Mouse (Mus musculus) hindbrain, embryonic 13.5 days (tissue): ENCODE results near the gene Haus5. TPM values are rescaled to one million over a fixed set of nuclear protein-coding genes. Genes with fewer than 3 reads are reported as not detected.

Experiments
- ATAC-seq: fragments of 200-750 bp; cut with Nextera tagmentation; 2 replicates; pipeline ENCODE4 v1.8.0; 2017; ENCODE audit warnings: moderate TSS enrichment; ENCODE audit not compliant: low FRiP score
- H3K27ac ChIP-seq: fragments of 300-500 bp; sonication (generic); 2 replicates; pipeline ENCODE4 v1.5.1; 2015; ENCODE audit warnings: inconsistent platforms, mild to moderate bottlenecking, moderate library complexity
- H3K27me3 ChIP-seq: fragments of 300-500 bp; sonication (generic); 2 replicates; pipeline ENCODE4 v1.6.1; 2015; ENCODE audit warnings: mild to moderate bottlenecking, inconsistent platforms
- H3K36me3 ChIP-seq: fragments of 300-500 bp; sonication (generic); 2 replicates; pipeline ENCODE4 v1.6.1; 2015; ENCODE audit warnings: mild to moderate bottlenecking, inconsistent platforms
- H3K4me1 ChIP-seq: fragments of 300-500 bp; sonication (generic); replicated peaks from 2 replicates; pipeline ENCODE4 v1.6.1; 2015; ENCODE audit warnings: inconsistent platforms
- H3K4me2 ChIP-seq: fragments of 300-500 bp; sonication (generic); 2 replicates; pipeline ENCODE4 v1.6.1; 2015; ENCODE audit warnings: inconsistent platforms, mild to moderate bottlenecking, moderate library complexity
- H3K4me3 ChIP-seq: fragments of 300-500 bp; sonication (generic); 2 replicates; pipeline ENCODE4 v1.5.1; 2015; ENCODE audit warnings: mild to moderate bottlenecking, inconsistent platforms
- H3K9ac ChIP-seq: fragments of 300-500 bp; sonication (generic); 2 replicates; pipeline ENCODE4 v1.6.1; 2015; ENCODE audit warnings: mild to moderate bottlenecking, inconsistent platforms
- H3K9me3 ChIP-seq: fragments of 300-500 bp; sonication (generic); 2 replicates; pipeline ENCODE4 v1.6.1; 2016; ENCODE audit warnings: inconsistent platforms
- WGBS: fragments of 180-500 bp; shearing (Covaris S2); methylation state at CpG from one replicate; pipeline ENCODE4 v1.1.7; 2015; 5-methylcytosine and 5-hydroxymethylcytosine counted together
- polyA plus RNA-seq: library from polyadenylated mRNA; unstranded; fragments of >200 nt; fragmentation: Nextera tagmentation; extraction: Ambion mirVana; gene quantifications from 2 replicates; pipeline ENCODE4 v1.2.1, GENCODE M21; 2015

Haus5 gene
- polyA plus RNA-seq, 1 experiment from 2014 or later, result 23.2 TPM

DNA sequence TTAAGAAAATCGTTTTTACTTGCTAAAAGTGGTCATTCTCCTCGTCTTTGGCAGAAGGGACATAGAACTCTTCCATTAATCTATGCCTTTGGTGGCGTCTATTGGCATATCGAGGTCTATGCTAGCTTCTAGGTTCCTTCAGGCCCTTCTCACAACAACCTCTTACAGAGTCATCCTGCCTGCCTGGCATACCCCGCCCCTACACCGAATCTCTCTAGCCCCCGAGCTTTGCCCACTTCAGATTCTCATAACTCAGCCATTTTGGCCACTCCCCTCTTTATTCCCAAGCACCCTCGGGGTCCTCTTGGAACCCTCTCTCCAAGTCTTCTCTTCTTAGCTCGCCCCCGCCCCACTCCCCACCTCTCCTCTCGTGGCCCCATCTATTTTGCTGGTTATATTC is 527 bp upstream of the Haus5 start:
- ATAC-seq, result peak; percentile 74
- Histone ChIP-seq H3K4me2 (peak overlapping the region; percentile 78), H3K27ac (peak overlapping the region; percentile 84), H3K9ac (peak overlapping the region; percentile 74), H3K9me3 (no peaks in the 10 kb centered on the region), H3K4me3 (peak overlapping the region; percentile 63), H3K27me3 (peaks cover 4% of the 10 kb centered on the region; the same call in 1 of the 2 replicates), H3K36me3 (peaks cover 14% of the 10 kb centered on the region), H3K4me1 (peaks cover 14% of the 10 kb centered on the region)
- WGBS, result 4% methylated on average over 11 of the region's 11 CpGs

DNA sequence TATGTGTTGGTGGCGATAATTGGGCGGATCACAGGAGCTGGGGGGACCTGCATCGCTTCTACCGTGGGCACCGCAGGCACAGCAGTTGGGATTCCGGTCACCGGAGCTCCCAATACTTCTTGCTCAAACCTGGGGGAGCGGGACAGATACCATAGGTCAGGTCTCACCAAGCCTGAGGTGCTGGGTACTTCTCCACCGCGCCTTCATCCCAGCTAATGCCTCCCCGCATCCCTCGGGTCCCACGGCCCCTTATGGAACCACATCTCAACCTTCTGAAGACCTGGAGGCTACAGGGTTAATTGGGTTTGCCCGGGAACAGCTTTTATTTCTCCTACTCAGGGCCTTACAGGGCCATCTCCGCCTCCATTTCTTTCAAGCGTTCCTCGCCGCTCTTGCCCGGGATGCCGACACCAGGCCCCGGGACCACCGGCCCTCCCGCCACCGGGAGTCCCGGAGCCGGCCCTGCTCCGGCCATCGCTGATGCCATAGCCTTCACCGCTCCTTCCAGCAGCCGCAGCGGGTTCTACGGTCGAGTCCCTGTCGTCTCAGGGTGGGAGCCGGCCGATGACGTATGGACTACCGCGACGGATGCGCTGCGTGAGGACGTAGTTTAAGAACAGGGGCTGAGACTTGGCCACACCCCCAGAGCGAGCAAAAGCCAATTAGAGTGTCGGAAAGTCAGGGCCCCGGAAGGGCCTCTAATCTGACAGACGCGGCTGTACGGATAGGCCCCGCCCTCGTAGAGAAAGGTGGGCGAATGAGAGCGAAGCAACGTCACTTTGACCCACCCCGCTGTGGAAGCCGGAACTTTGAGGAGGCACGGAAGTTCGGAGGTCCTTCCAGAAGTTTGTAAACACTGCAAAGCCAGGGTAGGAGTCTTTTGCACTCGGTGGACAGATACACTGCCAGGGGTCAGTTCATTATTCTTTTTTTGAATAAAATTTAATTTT is 14.9 kb downstream of the Haus5 start, which contains the start of gene Rbm42:
Rbm42 (minus strand) TSS at position 727 of the 950 bp plus-strand sequence.
- WGBS, result 1% methylated on average over 59 of the region's 59 CpGs
- Histone ChIP-seq H3K36me3 (peaks cover 51% of the 10 kb centered on the region), H3K4me2 (peak within 1 kb of the TSS; percentile 92)

DNA sequence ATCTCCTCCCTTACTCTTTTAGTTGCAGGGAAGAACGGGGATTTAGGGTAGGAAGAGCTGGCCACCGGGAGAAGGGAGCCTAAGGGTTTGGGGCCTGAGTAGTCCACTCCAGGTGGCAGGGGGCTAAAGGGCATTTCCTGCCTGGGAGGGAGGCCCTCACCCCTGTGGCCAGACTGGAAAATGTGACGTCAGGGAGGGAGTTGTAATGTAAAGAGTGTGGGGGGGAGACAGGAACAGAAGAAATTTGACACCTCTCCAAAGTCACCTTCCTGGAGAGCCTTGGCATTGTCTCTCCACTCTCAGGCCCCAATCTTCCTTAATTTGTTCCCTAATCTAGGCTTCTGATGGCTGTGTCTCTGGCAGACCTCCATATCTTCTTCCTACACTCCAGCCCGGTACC is 25.7 kb downstream of the Haus5 start:
- H3K9me3 ChIP-seq, result no peaks in the 10 kb centered on the region
- H3K4me1 ChIP-seq, result peaks cover 5% of the 10 kb centered on the region
- H3K27me3 ChIP-seq, result peaks cover 57% of the 10 kb centered on the region
- WGBS, result 21% methylated on average over 4 of the region's 4 CpGs
- H3K27ac ChIP-seq, result no peak overlapping the region
- no peak for ATAC-seq
- H3K4me3 ChIP-seq, result no peak overlapping the region
- peaks cover 44% of the 10 kb centered on the region for H3K36me3 ChIP-seq
- H3K4me2 ChIP-seq, result no peak overlapping the region
- no peak overlapping the region for H3K9ac ChIP-seq

More for the DNA sequence above, 14.9 kb downstream of the Haus5 start, which contains the start of gene Rbm42:
- peaks cover 19% of the 10 kb centered on the region for H3K4me1 ChIP-seq
- H3K4me3 ChIP-seq, result peak within 1 kb of the TSS; percentile 91
- H3K9me3 ChIP-seq, result no peaks in the 10 kb centered on the region
- peak within 1 kb of the TSS; percentile 96 for H3K9ac ChIP-seq
- ATAC-seq, result peak; percentile 99
- no peaks in the 10 kb centered on the region for H3K27me3 ChIP-seq
- H3K27ac ChIP-seq, result peak within 1 kb of the TSS; percentile 85

- H3K27me3 ChIP-seq, result peaks cover 83% of the 10 kb centered on the region
- no peak overlapping the region for H3K4me3 ChIP-seq
- H3K4me2 ChIP-seq, result no peak overlapping the region
- peaks cover 17% of the 10 kb centered on the region for H3K36me3 ChIP-seq
- ATAC-seq, result no peak
- WGBS, result 32% methylated on average over 11 of the region's 11 CpGs
- no peak overlapping the region for H3K9ac ChIP-seq
- H3K9me3 ChIP-seq, result no peaks in the 10 kb centered on the region
- H3K4me1 ChIP-seq, result peaks cover 5% of the 10 kb centered on the region
- no peak overlapping the region for H3K27ac ChIP-seq
Measured at GRCm38 (mm10) chr7:30636395-30636794, 28.4 kb downstream of the Haus5 start.

GRCm38 (mm10) chr7:30635752-30636151 is 29.0 kb downstream of the Haus5 start, which contains the start of gene Etv2:
Gene Etv2 (minus strand): TSS chr7:30635852.
- Histone ChIP-seq H3K4me1 (peaks cover 5% of the 10 kb centered on the region), H3K4me3 (peak within 1 kb of the TSS; percentile 22), H3K4me2 (no peak within 1 kb of the TSS), H3K9ac (no peak within 1 kb of the TSS), H3K36me3 (peaks cover 11% of the 10 kb centered on the region), H3K27ac (no peak within 1 kb of the TSS), H3K9me3 (no peaks in the 10 kb centered on the region), H3K27me3 (peaks cover 89% of the 10 kb centered on the region)
- ATAC-seq, result no peak
- WGBS, result 2% methylated on average over 5 of the region's 5 CpGs

DNA sequence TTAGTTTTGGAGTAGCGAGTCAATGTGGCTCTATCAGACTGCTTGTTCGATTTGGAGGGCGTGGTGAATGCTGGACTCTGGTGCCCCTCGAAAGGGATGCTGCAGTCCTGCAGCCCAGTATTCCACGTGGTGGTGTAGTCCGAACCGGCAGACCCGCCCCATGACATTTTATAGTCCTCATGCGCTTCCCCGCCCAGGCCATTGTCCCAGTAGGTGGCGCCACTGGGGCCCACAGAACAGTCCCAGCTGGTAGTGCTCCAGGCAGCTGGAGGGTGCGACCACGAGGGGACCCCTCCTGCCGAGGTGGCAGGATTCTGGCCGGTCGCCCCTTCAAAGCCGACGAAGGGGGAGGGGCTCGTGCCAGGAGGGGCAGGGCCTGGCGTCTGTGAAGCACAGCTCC is 30.2 kb downstream of the Haus5 start:
- Histone ChIP-seq H3K4me2 (no peak overlapping the region), H3K36me3 (no peaks in the 10 kb centered on the region), H3K9ac (no peak overlapping the region), H3K4me3 (peak overlapping the region; percentile 22), H3K27ac (no peak overlapping the region), H3K27me3 (peaks cover 94% of the 10 kb centered on the region), H3K9me3 (no peaks in the 10 kb centered on the region), H3K4me1 (peaks cover 5% of the 10 kb centered on the region)
- ATAC-seq, result no peak
- under 1% methylated on average over 20 of the region's 20 CpGs for WGBS

GRCm38 (mm10) chr7:30633762-30634412 is 30.9 kb downstream of the Haus5 start:
- no peak for ATAC-seq
- Histone ChIP-seq H3K4me3 (0 out of 2 replicates have a peak overlapping the region, but pooled peaks have one; percentile 1), H3K9me3 (no peaks in the 10 kb centered on the region), H3K27me3 (peaks cover 97% of the 10 kb centered on the region), H3K36me3 (no peaks in the 10 kb centered on the region), H3K9ac (no peak overlapping the region), H3K4me1 (peaks cover 5% of the 10 kb centered on the region), H3K4me2 (no peak overlapping the region), H3K27ac (no peak overlapping the region)
- WGBS, result 6% methylated on average over 27 of the region's 27 CpGs

DNA sequence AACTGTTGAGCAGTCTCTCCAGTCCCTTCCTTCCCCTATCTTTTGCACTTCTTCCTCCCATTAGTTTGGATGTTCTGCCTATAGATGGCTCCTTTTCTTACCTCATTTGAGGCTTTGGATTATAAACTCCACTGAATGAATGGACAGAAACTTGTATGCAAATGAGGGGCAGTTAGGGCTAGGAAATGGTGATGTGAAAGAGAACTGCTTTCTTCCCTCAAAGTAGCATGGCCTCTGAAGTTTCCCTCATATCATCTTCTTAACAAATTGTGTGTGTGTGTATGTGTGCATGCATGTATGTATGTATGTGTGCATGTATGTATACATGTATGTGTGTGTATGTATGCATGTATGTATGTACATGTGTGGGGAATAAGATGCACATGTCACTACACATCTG is 35.8 kb downstream of the Haus5 start:
- H3K27me3 ChIP-seq, result peaks cover 57% of the 10 kb centered on the region
- no peak overlapping the region for H3K4me2 ChIP-seq
- no peaks in the 10 kb centered on the region for H3K9me3 ChIP-seq
- ATAC-seq, result no peak
- H3K27ac ChIP-seq, result no peak overlapping the region
- H3K36me3 ChIP-seq, result peaks cover 5% of the 10 kb centered on the region
- H3K9ac ChIP-seq, result no peak overlapping the region
- H3K4me3 ChIP-seq, result no peak overlapping the region
- H3K4me1 ChIP-seq, result peaks cover 14% of the 10 kb centered on the region

- 86% methylated on average over 5 of the region's 5 CpGs for WGBS
- H3K9ac ChIP-seq, result no peak overlapping the region
- no peaks in the 10 kb centered on the region for H3K9me3 ChIP-seq
- peaks cover 28% of the 10 kb centered on the region for H3K36me3 ChIP-seq
- peaks cover 14% of the 10 kb centered on the region for H3K4me1 ChIP-seq
- H3K27me3 ChIP-seq, result peaks cover 34% of the 10 kb centered on the region
- H3K4me2 ChIP-seq, result peak overlapping the region; percentile 86
- no peak for ATAC-seq
- no peak overlapping the region for H3K27ac ChIP-seq
- H3K4me3 ChIP-seq, result no peak overlapping the region
Measured at GRCm38 (mm10) chr7:30626647-30627046, 38.1 kb downstream of the Haus5 start.

- Histone ChIP-seq H3K4me2 (peak within 1 kb of the TSS; percentile 86), H3K9me3 (no peaks in the 10 kb centered on the region), H3K9ac (peak within 1 kb of the TSS; percentile 85), H3K36me3 (peaks cover 33% of the 10 kb centered on the region), H3K27ac (peak within 1 kb of the TSS; percentile 69), H3K27me3 (peaks cover 25% of the 10 kb centered on the region), H3K4me1 (peaks cover 14% of the 10 kb centered on the region), H3K4me3 (peak within 1 kb of the TSS; percentile 85)
- 2% methylated on average over 44 of the region's 44 CpGs for WGBS
- ATAC-seq, result peak; percentile 93
Measured at GRCm38 (mm10) chr7:30625530-30626384, 39.0 kb downstream of the Haus5 start, which contains the start of gene Cox6b1. Gene Cox6b1 (minus strand): TSS chr7:30626151.

DNA sequence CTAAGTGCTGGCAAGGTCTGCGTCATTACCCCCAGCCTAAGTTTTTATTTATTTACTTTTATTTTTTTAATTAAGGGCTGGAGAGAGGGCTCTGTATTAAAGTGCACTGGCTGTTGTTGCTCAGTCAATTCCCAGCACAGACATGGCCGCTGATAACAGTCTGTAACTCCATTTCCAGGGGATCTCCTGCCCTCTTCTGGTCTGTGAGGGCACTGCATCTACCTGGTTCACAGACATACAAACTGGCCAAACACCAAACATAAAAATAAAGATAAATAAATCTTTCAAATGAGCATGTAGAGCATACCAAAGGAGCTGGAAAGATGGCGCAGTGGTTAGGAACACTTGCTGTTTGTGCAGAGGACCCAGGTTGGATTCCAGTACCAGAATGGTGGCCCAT is 45.6 kb downstream of the Haus5 start:
- Histone ChIP-seq H3K36me3 (peaks cover 79% of the 10 kb centered on the region), H3K4me1 (peaks cover under 1% of the 10 kb centered on the region; the same call in 1 of the 2 replicates)
- no peak for ATAC-seq

More for the DNA sequence above, 45.6 kb downstream of the Haus5 start:
- no peak overlapping the region for H3K4me2 ChIP-seq
- 87% methylated on average over 3 of the region's 3 CpGs for WGBS
- no peak overlapping the region for H3K27ac ChIP-seq
- H3K9ac ChIP-seq, result no peak overlapping the region
- no peaks in the 10 kb centered on the region for H3K9me3 ChIP-seq
- no peaks in the 10 kb centered on the region for H3K27me3 ChIP-seq
- H3K4me3 ChIP-seq, result no peak overlapping the region
